Mouse (Mus musculus) heart, postnatal 0 days (tissue): Measurements from ENCODE around the gene Kdm2b. TPM values are rescaled to one million over a fixed set of nuclear protein-coding genes. Genes with fewer than 3 reads are reported as not detected.

Experiments
- ATAC-seq: fragments of 200-750 bp; cut with Nextera tagmentation; 2 replicates; pipeline ENCODE4 v1.8.0; 2017; ENCODE audit warnings: low read depth, moderate number of reproducible peaks, moderate library complexity; ENCODE audit not compliant: insufficient read depth
- DNase-seq: peaks from one replicate; pipeline ENCODE4 v3.0.0-alpha.2; 2016; ENCODE audit warnings: low spot score
- H3K27ac ChIP-seq: fragments of 300-500 bp; sonication (generic); 2 replicates; pipeline ENCODE4 v1.5.1; 2014; ENCODE audit warnings: low read depth, mild to moderate bottlenecking
- H3K27me3 ChIP-seq: fragments of 300-500 bp; sonication (generic); 2 replicates; pipeline ENCODE4 v1.6.1; 2014; ENCODE audit warnings: low read length, mixed read lengths; ENCODE audit not compliant: control insufficient read depth, insufficient read depth
- H3K36me3 ChIP-seq: fragments of 300-500 bp; sonication (generic); replicated peaks from 2 replicates; pipeline ENCODE4 v1.6.1; 2014; ENCODE audit warnings: low read length, mixed read lengths; ENCODE audit not compliant: control insufficient read depth, insufficient read depth
- H3K4me1 ChIP-seq: fragments of 300-500 bp; sonication (generic); 2 replicates; pipeline ENCODE4 v1.6.1; 2014; ENCODE audit warnings: antibody characterized with exemption; ENCODE audit not compliant: control insufficient read depth, insufficient read depth
- H3K4me2 ChIP-seq: fragments of 300-500 bp; sonication (generic); 2 replicates; pipeline ENCODE4 v1.6.1; 2014; ENCODE audit warnings: low read depth, mild to moderate bottlenecking, low read length, moderate library complexity
- H3K4me3 ChIP-seq: fragments of 300-500 bp; sonication (generic); 2 replicates; pipeline ENCODE4 v1.5.1; 2014; ENCODE audit warnings: low read depth, low read length
- H3K9ac ChIP-seq: fragments of 300-500 bp; sonication (generic); replicated peaks from 2 replicates; pipeline ENCODE4 v1.6.1; 2014; ENCODE audit warnings: low read depth, low read length, mixed read lengths
- H3K9me3 ChIP-seq: fragments of 300-500 bp; sonication (generic); replicated peaks from 2 replicates; pipeline ENCODE4 v1.6.1; 2016; ENCODE audit warnings: low read length; ENCODE audit not compliant: control insufficient read depth
- CTCF ChIP-seq: IDR thresholded peaks from 2 replicates; pipeline ENCODE4 v1.5.1; 2016; ENCODE audit warnings: antibody characterized with exemption, control low read depth, low read depth
- EP300 ChIP-seq: IDR thresholded peaks from 2 replicates; pipeline ENCODE4 v1.6.1; 2016; ENCODE audit warnings: antibody characterized with exemption, low read depth
- WGBS: fragments of 180-500 bp; shearing (Covaris S2); extraction: QIAGEN DNeasy Blood & Tissue Kit; methylation state at CpG from one replicate; pipeline ENCODE4 v1.1.7; 2014; 5-methylcytosine and 5-hydroxymethylcytosine counted together
- polyA plus RNA-seq: library from polyadenylated mRNA; unstranded; fragments of >200 nt; fragmentation: Nextera tagmentation; extraction: Ambion mirVana; gene quantifications from 2 replicates; pipeline ENCODE4 v1.2.1, GENCODE M21; 2015
- total RNA-seq: library from RNA; depleted of rRNA; stranded (reverse); fragments of >200 nt; gene quantifications from 2 replicates; pipeline ENCODE4 v1.2.3, GENCODE M21; 2014; ENCODE audit warnings: low replicate concordance

The Kdm2b gene
- total and polyA plus RNA-seq, 2 experiments from 2014 or later: 14.7 to 29.3 TPM

- DNase-seq: no peak
Measured at GRCm38 (mm10) chr5:122894007-122894637, 95.5 kb downstream of the Kdm2b start.

GRCm38 (mm10) chr5:122893270-122893669 is 96.4 kb downstream of the Kdm2b start:
- TF ChIP-seq EP300 (no peak), CTCF (no peak)
- Histone ChIP-seq H3K9ac (no peak overlapping the region), H3K27me3 (no peaks in the 10 kb centered on the region), H3K4me2 (no peak overlapping the region), H3K36me3 (no peaks in the 10 kb centered on the region), H3K4me1 (0 out of 2 replicates have a peak, but pooled peaks cover 5% of the 10 kb centered on the region), H3K4me3 (no peak overlapping the region), H3K9me3 (no peaks in the 10 kb centered on the region), H3K27ac (no peak overlapping the region)
- no peak for DNase-seq
- 95% methylated on average over 6 of the region's 6 CpGs for WGBS
- ATAC-seq: no peak

More at GRCm38 (mm10) chr5:122894007-122894637, 95.5 kb downstream of the Kdm2b start:
- H3K9me3 ChIP-seq: no peaks in the 10 kb centered on the region
- no peak for ATAC-seq
- TF ChIP-seq CTCF: peak; percentile 52
- TF ChIP-seq EP300: no peak
- no peaks in the 10 kb centered on the region for H3K27me3 ChIP-seq
- 0 out of 2 replicates have a peak, but pooled peaks cover 13% of the 10 kb centered on the region for H3K4me1 ChIP-seq
- no peaks in the 10 kb centered on the region for H3K36me3 ChIP-seq
- 92% methylated on average over 5 of the region's 5 CpGs for WGBS
- H3K4me2 ChIP-seq: no peak overlapping the region
- no peak overlapping the region for H3K4me3 ChIP-seq
- no peak overlapping the region for H3K9ac ChIP-seq
- no peak overlapping the region for H3K27ac ChIP-seq

GRCm38 (mm10) chr5:122890396-122890795 is 99.2 kb downstream of the Kdm2b start:
- no peak for DNase-seq
- no peaks in the 10 kb centered on the region for H3K9me3 ChIP-seq
- no peaks in the 10 kb centered on the region for H3K4me1 ChIP-seq
- no peak for ATAC-seq
- no peak overlapping the region for H3K27ac ChIP-seq
- H3K9ac ChIP-seq: no peak overlapping the region
- no peak for TF ChIP-seq EP300
- no peak for TF ChIP-seq CTCF
- H3K27me3 ChIP-seq: no peaks in the 10 kb centered on the region
- WGBS: 47% methylated on average over 2 of the region's 2 CpGs
- no peaks in the 10 kb centered on the region for H3K36me3 ChIP-seq
- H3K4me3 ChIP-seq: no peak overlapping the region
- H3K4me2 ChIP-seq: no peak overlapping the region

DNA sequence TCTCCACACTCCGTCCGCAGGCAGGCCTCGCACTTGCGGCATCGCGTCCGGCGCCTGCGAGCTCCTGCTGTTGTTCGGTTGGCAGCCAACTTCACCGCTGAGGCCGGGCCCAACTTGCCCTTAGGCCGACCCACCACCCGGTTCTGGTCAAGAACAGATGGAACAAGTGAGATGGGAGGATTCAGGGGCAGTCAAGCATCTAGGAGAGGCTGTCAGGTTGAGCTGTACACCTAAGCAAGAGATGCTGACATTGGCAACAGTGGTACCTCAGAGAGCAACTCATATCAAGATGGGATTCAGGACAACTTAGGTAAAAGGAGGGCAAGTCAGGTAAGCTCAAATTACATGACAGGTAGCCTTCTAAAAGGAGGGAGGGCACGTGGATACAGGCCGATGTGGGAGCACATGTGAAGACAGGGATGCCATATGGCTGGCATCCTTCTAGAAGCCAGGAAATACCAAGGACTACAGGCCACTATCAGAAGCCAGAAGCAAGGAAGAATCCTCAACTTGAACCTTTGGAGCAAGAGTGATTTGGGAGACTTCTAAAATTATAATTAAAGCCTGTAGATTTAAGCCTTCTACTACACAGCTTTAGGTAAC is 100.9 kb downstream of the Kdm2b start:
- H3K27ac ChIP-seq: no peak overlapping the region
- WGBS: 92% methylated on average over 16 of the region's 16 CpGs
- ATAC-seq (no peak), DNase-seq (no peak)
- no peak for TF ChIP-seq EP300
- no peak for TF ChIP-seq CTCF
- no peaks in the 10 kb centered on the region for H3K9me3 ChIP-seq
- H3K4me2 ChIP-seq: no peak overlapping the region
- no peak overlapping the region for H3K4me3 ChIP-seq
- no peaks in the 10 kb centered on the region for H3K36me3 ChIP-seq
- no peak overlapping the region for H3K9ac ChIP-seq
- no peaks in the 10 kb centered on the region for H3K27me3 ChIP-seq
- H3K4me1 ChIP-seq: peaks cover 7% of the 10 kb centered on the region; the same call in 1 of the 2 replicates

DNA sequence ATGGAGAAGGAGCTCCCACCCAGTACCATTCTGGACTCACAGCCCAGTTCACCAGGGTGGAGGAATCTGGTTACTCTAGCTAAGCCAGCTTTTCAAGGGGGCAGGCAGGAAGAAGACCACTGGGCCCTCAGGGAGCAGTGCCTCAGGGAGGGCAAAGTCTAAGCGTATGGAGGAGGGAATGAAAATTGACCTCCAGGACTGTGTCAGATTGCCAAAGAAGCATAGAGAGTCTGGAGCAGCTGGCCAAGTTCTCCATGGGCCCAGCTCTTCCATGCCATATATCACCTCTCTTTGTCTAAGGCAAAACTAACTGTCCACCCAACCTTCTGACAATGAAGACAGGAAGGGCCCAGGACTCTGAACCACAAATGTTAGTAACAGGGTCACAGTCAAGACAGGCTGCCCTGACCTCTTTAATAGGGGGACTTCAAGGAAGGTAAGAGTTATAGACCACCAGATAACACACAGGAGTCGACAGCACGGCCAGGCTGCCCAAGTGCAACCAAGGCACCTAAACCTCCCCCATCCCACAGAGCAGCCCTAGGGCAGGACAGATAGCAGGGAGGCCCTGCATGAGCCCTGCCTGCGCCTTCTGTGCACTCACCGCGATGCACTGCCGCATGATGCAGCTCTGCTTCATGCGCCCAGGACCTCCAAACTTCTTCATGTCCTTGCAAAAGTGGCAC is 101.6 kb downstream of the Kdm2b start:
- DNase-seq (no peak), ATAC-seq (no peak)
- Histone ChIP-seq H3K9ac (no peak overlapping the region), H3K27ac (no peak overlapping the region), H3K27me3 (no peaks in the 10 kb centered on the region), H3K4me2 (no peak overlapping the region), H3K4me1 (peaks cover 8% of the 10 kb centered on the region; the same call in 1 of the 2 replicates), H3K9me3 (no peaks in the 10 kb centered on the region), H3K4me3 (no peak overlapping the region), H3K36me3 (no peaks in the 10 kb centered on the region)
- TF ChIP-seq EP300 (no peak), CTCF (no peak)
- 69% methylated on average over 8 of the region's 8 CpGs for WGBS
